Comparison of ENCODE assay signal across 14 mouse cellular contexts in genomic region chr11:11960227-11960626, GRCm38 (mm10).
DNase-seq lines count a peak whose midpoint lies in the region; ATAC-seq lines count a peak whose summit lies in the region.
"Had no signal": no experiment of that assay in that cellular context is flagged by ENCODE, and none has a peak within 500 bp of the region (broad histone marks: within the 10 kb centered on the region; RNA-seq: fewer than 3 reads in every experiment).

No protein-coding gene starts in this region.

- ATAC-seq in heart, embryonic 11.5 days (replicated peaks; ENCODE audit: insufficient number of reproducible peaks, low FRiP score, low TSS enrichment) = no peak
- no peak for ATAC-seq in lung, embryonic 15.5 days (ENCODE audit: borderline replicate concordance, extremely low read depth, low FRiP score, low TSS enrichment)
- ATAC-seq in heart, embryonic 16.5 days (replicated peaks; ENCODE audit: extremely low read depth, insufficient read depth, low FRiP score) = no peak
- no peak for ATAC-seq in stomach, embryonic 14.5 days (ENCODE audit: insufficient number of reproducible peaks, insufficient read depth, low FRiP score, low read depth)

- H3K9ac ChIP-seq in heart, embryonic 11.5 days (ENCODE audit: low read depth, low read length) = no peak overlapping the region
- no peak overlapping the region for H3K9ac ChIP-seq in lung, embryonic 15.5 days
- peak overlapping the region; percentile 68 for H3K9ac ChIP-seq in heart, embryonic 16.5 days (ENCODE audit: low read length)
- no peak overlapping the region for H3K9ac ChIP-seq in stomach, embryonic 14.5 days (replicated peaks; ENCODE audit: low read depth, low read length)
- H3K9ac ChIP-seq: hindbrain, embryonic 13.5 days; neural tube, embryonic 15.5 days had no signal

- H3K9me3 ChIP-seq in heart, embryonic 11.5 days (replicated peaks; ENCODE audit: control insufficient read depth, low read length) = no peaks in the 10 kb centered on the region
- no peaks in the 10 kb centered on the region for H3K9me3 ChIP-seq in lung, embryonic 15.5 days
- H3K9me3 ChIP-seq in heart, embryonic 16.5 days (replicated peaks; ENCODE audit: control insufficient read depth, low read length) = no peaks in the 10 kb centered on the region
- H3K9me3 ChIP-seq in stomach, embryonic 14.5 days (ENCODE audit: control insufficient read depth, low read depth, low read length) = no peaks in the 10 kb centered on the region
- H3K9me3 ChIP-seq: hindbrain, embryonic 13.5 days; neural tube, embryonic 15.5 days had no signal

- no peak overlapping the region for H3K4me2 ChIP-seq in heart, embryonic 11.5 days
- no peak overlapping the region for H3K4me2 ChIP-seq in lung, embryonic 15.5 days
- no peak overlapping the region for H3K4me2 ChIP-seq in heart, embryonic 16.5 days (ENCODE audit: low read depth, low read length)
- H3K4me2 ChIP-seq in stomach, embryonic 14.5 days (replicated peaks; ENCODE audit: low read depth, low read length) = no peak overlapping the region
- H3K4me2 ChIP-seq: hindbrain, embryonic 13.5 days; neural tube, embryonic 15.5 days had no signal

- WGBS in heart, embryonic 11.5 days (ENCODE audit: insufficient replicate concordance) = 81% methylated on average over 2 of the region's 2 CpGs
- 78% methylated on average over 2 of the region's 2 CpGs for WGBS in lung, embryonic 15.5 days
- WGBS in heart, embryonic 16.5 days = 62% methylated on average over 2 of the region's 2 CpGs
- WGBS in stomach, embryonic 14.5 days = 78% methylated on average over 2 of the region's 2 CpGs

- no peak overlapping the region for H3K4me3 ChIP-seq in heart, embryonic 11.5 days (ENCODE audit: low read depth, low read length)
- no peak overlapping the region for H3K4me3 ChIP-seq in lung, embryonic 15.5 days
- no peak overlapping the region for H3K4me3 ChIP-seq in heart, embryonic 16.5 days (ENCODE audit: low read length)
- H3K4me3 ChIP-seq in stomach, embryonic 14.5 days (ENCODE audit: low read depth, low read length) = no peak overlapping the region
- H3K4me3 ChIP-seq: hindbrain, embryonic 13.5 days; neural tube, embryonic 15.5 days had no signal

- peak overlapping the region; percentile 94 for H3K27ac ChIP-seq in heart, embryonic 11.5 days (ENCODE audit: low read depth, low read length)
- peak overlapping the region; percentile 76 for H3K27ac ChIP-seq in lung, embryonic 15.5 days
- H3K27ac ChIP-seq in heart, embryonic 16.5 days (ENCODE audit: low read length) = peak overlapping the region; percentile 99
- H3K27ac ChIP-seq in stomach, embryonic 14.5 days (ENCODE audit: low read length) = peak overlapping the region; percentile 87
- H3K27ac ChIP-seq: hindbrain, embryonic 13.5 days had no signal

- no peak for DNase-seq in heart, postnatal 14 days
- DNase-seq in lung, postnatal 14 days = no peak
- no peak for DNase-seq in urinary bladder, postnatal 4 days (ENCODE audit: low spot score in 2 of 2)
- DNase-seq in cerebellum, adult 9-11 months = no peak
- DNase-seq: cerebellum, adult 8-10 months; kidney, postnatal 10 days; lung, adult 18-20 months; thymus, postnatal 36 days had no signal

- H3K27me3 ChIP-seq in heart, embryonic 11.5 days (ENCODE audit: control insufficient read depth, insufficient read depth, low read length) = no peaks in the 10 kb centered on the region
- H3K27me3 ChIP-seq in lung, embryonic 15.5 days = no peaks in the 10 kb centered on the region
- no peaks in the 10 kb centered on the region for H3K27me3 ChIP-seq in heart, embryonic 16.5 days (ENCODE audit: control insufficient read depth, insufficient read depth, low read length)
- no peaks in the 10 kb centered on the region for H3K27me3 ChIP-seq in stomach, embryonic 14.5 days (ENCODE audit: control insufficient read depth, insufficient read depth, low read length)
- H3K27me3 ChIP-seq: hindbrain, embryonic 13.5 days; neural tube, embryonic 15.5 days had no signal

- peaks cover 70% of the 10 kb centered on the region for H3K4me1 ChIP-seq in heart, embryonic 11.5 days (ENCODE audit: control insufficient read depth, insufficient read depth, low read length)
- peaks cover 51% of the 10 kb centered on the region for H3K4me1 ChIP-seq in lung, embryonic 15.5 days
- peaks cover 74% of the 10 kb centered on the region for H3K4me1 ChIP-seq in heart, embryonic 16.5 days (ENCODE audit: control insufficient read depth, insufficient read depth, low read length)
- peaks cover 34% of the 10 kb centered on the region for H3K4me1 ChIP-seq in stomach, embryonic 14.5 days (ENCODE audit: control insufficient read depth, insufficient read depth, low read length)
- H3K4me1 ChIP-seq: neural tube, embryonic 15.5 days had no signal

- H3K36me3 ChIP-seq in heart, embryonic 11.5 days (ENCODE audit: control insufficient read depth, insufficient read depth, low read length) = peaks cover 3% of the 10 kb centered on the region
- peaks cover 12% of the 10 kb centered on the region; the same call in 1 of the 2 replicates for H3K36me3 ChIP-seq in lung, embryonic 15.5 days
- no peaks in the 10 kb centered on the region; the same call in 1 of the 2 replicates for H3K36me3 ChIP-seq in heart, embryonic 16.5 days (ENCODE audit: control insufficient read depth, insufficient read depth)
- H3K36me3 ChIP-seq in stomach, embryonic 14.5 days (ENCODE audit: control insufficient read depth, insufficient read depth, low read length) = peaks cover 9% of the 10 kb centered on the region
- H3K36me3 ChIP-seq: hindbrain, embryonic 13.5 days; neural tube, embryonic 15.5 days had no signal

- intact Hi-C loops in heart, postnatal 14 days (cut with DNase I) = no loop called here
